Comparison of ENCODE assay signal across 9 mouse cellular contexts in the genomic region with DNA sequence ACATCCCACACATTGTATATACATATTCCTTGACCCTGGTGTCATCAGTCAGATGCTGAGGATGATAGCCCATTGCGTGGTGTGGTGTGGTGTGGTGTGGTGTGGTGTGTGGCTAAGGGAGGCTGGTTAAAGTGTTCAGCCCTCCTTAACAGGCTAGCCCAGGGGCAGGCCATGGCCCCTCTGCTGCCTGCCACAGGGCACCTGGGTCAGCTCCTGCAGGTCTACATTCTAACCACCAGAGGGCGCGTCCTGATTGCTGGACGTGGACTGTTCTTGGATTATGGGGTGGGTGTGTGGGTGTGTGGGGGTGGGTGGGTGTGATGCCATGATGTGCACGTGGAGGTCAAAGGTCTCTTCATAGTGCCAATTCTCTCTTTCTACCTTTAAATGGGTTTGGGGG. TPM values are rescaled to one million over a fixed set of nuclear protein-coding genes. Genes with fewer than 3 reads are reported as not detected.
DNase-seq lines count a peak whose midpoint lies in the region; ATAC-seq and TF ChIP-seq lines count a peak whose summit lies in the region.
"Had no signal": no experiment of that assay in that cellular context is flagged by ENCODE, and none has a peak within 500 bp of the region (broad histone marks: within the 10 kb centered on the region; RNA-seq: fewer than 3 reads in every experiment).

No protein-coding gene starts in this region.

- no peak overlapping the region for H3K27ac ChIP-seq in hindbrain, embryonic 10.5 days
- H3K27ac ChIP-seq in hindbrain, embryonic 12.5 days, result no peak overlapping the region
- no peak overlapping the region for H3K27ac ChIP-seq in ES-Bruce4 (ENCODE audit: insufficient read depth, low read length)
- no peak overlapping the region for H3K27ac ChIP-seq in liver, embryonic 15.5 days (replicated peaks)

- TF ChIP-seq CTCF in ES-Bruce4 (IDR thresholded peaks at IDR 0.05; ENCODE audit: low read depth, low read length), result peak; percentile 88

- H3K27me3 ChIP-seq in hindbrain, embryonic 10.5 days (ENCODE audit: insufficient read depth, poor library complexity, severe bottlenecking), result no peaks in the 10 kb centered on the region
- no peaks in the 10 kb centered on the region for H3K27me3 ChIP-seq in hindbrain, embryonic 12.5 days
- H3K27me3 ChIP-seq in ES-Bruce4 (ENCODE audit: control insufficient read depth, insufficient read depth, low read length, poor library complexity, severe bottlenecking), result no peaks in the 10 kb centered on the region
- no peaks in the 10 kb centered on the region for H3K27me3 ChIP-seq in liver, embryonic 15.5 days

- intact Hi-C loops in heart, postnatal 36 days (cut with DNase I), result loop anchor here (1.0 kb wide), 1 partner anchor 30 kb away; no protein-coding TSS in a partner anchor

- H3K36me3 ChIP-seq in hindbrain, embryonic 10.5 days, result no peaks in the 10 kb centered on the region
- no peaks in the 10 kb centered on the region for H3K36me3 ChIP-seq in hindbrain, embryonic 12.5 days
- no peaks in the 10 kb centered on the region for H3K36me3 ChIP-seq in ES-Bruce4 (ENCODE audit: control insufficient read depth, insufficient read depth, low read length, poor library complexity, severe bottlenecking)
- H3K36me3 ChIP-seq in liver, embryonic 15.5 days (replicated peaks), result no peaks in the 10 kb centered on the region

- H3K4me2 ChIP-seq in hindbrain, embryonic 12.5 days (replicated peaks), result no peak overlapping the region
- H3K4me2 ChIP-seq in liver, embryonic 15.5 days, result no peak overlapping the region

- H3K4me3 ChIP-seq in hindbrain, embryonic 10.5 days, result no peak overlapping the region
- no peak overlapping the region for H3K4me3 ChIP-seq in hindbrain, embryonic 12.5 days
- H3K4me3 ChIP-seq in ES-Bruce4 (ENCODE audit: low read depth, low read length), result no peak overlapping the region
- no peak overlapping the region for H3K4me3 ChIP-seq in liver, embryonic 15.5 days (replicated peaks)
- H3K4me3 ChIP-seq: erythroblast, embryonic 14.5 days had no signal

- TF ChIP-seq POLR2A in ES-Bruce4 (IDR thresholded peaks at IDR 0.05; ENCODE audit: insufficient read depth, low read length), result no peak

- DNase-seq in hindbrain, embryonic 10.5 days (ENCODE audit: low spot score), result peak; percentile 72
- DNase-seq in c-Kit-positive CD71-positive TER-119-negative erythroid progenitor cells, embryonic 14.5 days (ENCODE audit: low read depth), result peak; percentile 22
- DNase-seq in heart, postnatal 36 days, result peak; percentile 42 to 54
- DNase-seq in spleen, postnatal 10 days (ENCODE audit: low spot score in 2 of 2), result peak; percentile 26 to 54
- no peak for DNase-seq in frontal cortex, postnatal 10 days (ENCODE audit: low spot score in 2 of 2)

- H3K9ac ChIP-seq in hindbrain, embryonic 12.5 days, result no peak overlapping the region
- H3K9ac ChIP-seq in ES-Bruce4 (ENCODE audit: low read depth, poor library complexity, severe bottlenecking), result no peak overlapping the region
- no peak overlapping the region for H3K9ac ChIP-seq in liver, embryonic 15.5 days

- 9% methylated on average over 5 of the region's 5 CpGs for WGBS in hindbrain, embryonic 10.5 days
- 3% methylated on average over 5 of the region's 5 CpGs for WGBS in hindbrain, embryonic 12.5 days
- WGBS in liver, embryonic 15.5 days (ENCODE audit: insufficient replicate concordance), result 9% methylated on average over 5 of the region's 5 CpGs

- ATAC-seq in hindbrain, embryonic 12.5 days (ENCODE audit: low FRiP score), result no peak
- 0 out of 2 replicates have a peak, but pooled peaks have one; percentile 23 for ATAC-seq in liver, embryonic 15.5 days (ENCODE audit: insufficient read depth)

- H3K9me3 ChIP-seq in hindbrain, embryonic 10.5 days, result no peaks in the 10 kb centered on the region
- no peaks in the 10 kb centered on the region for H3K9me3 ChIP-seq in hindbrain, embryonic 12.5 days (replicated peaks)
- no peaks in the 10 kb centered on the region for H3K9me3 ChIP-seq in ES-Bruce4 (replicated peaks; ENCODE audit: control insufficient read depth, insufficient read depth, low read length, poor library complexity, severe bottlenecking)
- H3K9me3 ChIP-seq in liver, embryonic 15.5 days (replicated peaks), result no peaks in the 10 kb centered on the region

- 0 out of 2 replicates have a peak, but pooled peaks have one; percentile 11 for TF ChIP-seq EP300 in ES-Bruce4 (IDR thresholded peaks at IDR 0.05; ENCODE audit: insufficient read depth, low read depth, low read length)

- H3K4me1 ChIP-seq in hindbrain, embryonic 10.5 days (replicated peaks), result peaks cover 8% of the 10 kb centered on the region
- peaks cover 5% of the 10 kb centered on the region for H3K4me1 ChIP-seq in hindbrain, embryonic 12.5 days
- no peaks in the 10 kb centered on the region for H3K4me1 ChIP-seq in ES-Bruce4 (ENCODE audit: control insufficient read depth, insufficient read depth, low read length)
- H3K4me1 ChIP-seq in liver, embryonic 15.5 days (replicated peaks), result peaks cover 6% of the 10 kb centered on the region

RNA-seq across cellular contexts. Expression of a gene that starts 18.8 kb away (rescaled TPM):
- not detected in 2 replicates for polyA plus RNA-seq in hindbrain, embryonic 10.5 days (2016; fragmentation: Nextera tagmentation; extraction: Ambion mirVana)
- not detected in 2 replicates for polyA plus RNA-seq in hindbrain, embryonic 12.5 days (2016; fragmentation: Nextera tagmentation; extraction: Ambion mirVana)
- 0.65 and 0.66 TPM in 2 replicates for polyA plus RNA-seq in ES-Bruce4 (2011; ENCODE audit: insufficient read depth, insufficient read length, low read depth, missing spikeins)
- total RNA-seq in heart, postnatal 36 days (2021), result not detected
- 5.4 and 5.8 TPM in 2 replicates for polyA plus RNA-seq in liver, embryonic 15.5 days (2015; fragmentation: Nextera tagmentation; extraction: Ambion mirVana)
- polyA plus RNA-seq: erythroblast, embryonic 14.5 days had no signal

RNA-seq across cellular contexts. Expression of a gene that starts 25.1 kb away (rescaled TPM):
- 0.16 and 0.30 TPM in 2 replicates for polyA plus RNA-seq in hindbrain, embryonic 10.5 days (2016; fragmentation: Nextera tagmentation; extraction: Ambion mirVana)
- polyA plus RNA-seq in hindbrain, embryonic 12.5 days (2016; fragmentation: Nextera tagmentation; extraction: Ambion mirVana), result 0.20 and 0.41 TPM in 2 replicates
- polyA plus RNA-seq in ES-Bruce4 (2011; ENCODE audit: insufficient read depth, insufficient read length, low read depth, missing spikeins), result 1.1 and 2.7 TPM in 2 replicates
- not detected for total RNA-seq in heart, postnatal 36 days (2021)
- polyA plus RNA-seq in liver, embryonic 15.5 days (2015; fragmentation: Nextera tagmentation; extraction: Ambion mirVana), result 0.02 and 0.06 TPM in 2 replicates
- polyA plus RNA-seq: erythroblast, embryonic 14.5 days had no signal

RNA-seq across cellular contexts. Expression of a gene that starts 37.0 kb away (rescaled TPM):
- polyA plus RNA-seq in hindbrain, embryonic 10.5 days (2016; fragmentation: Nextera tagmentation; extraction: Ambion mirVana), result 257 and 263 TPM in 2 replicates
- 223 and 252 TPM in 2 replicates for polyA plus RNA-seq in hindbrain, embryonic 12.5 days (2016; fragmentation: Nextera tagmentation; extraction: Ambion mirVana)
- 172 and 175 TPM in 2 replicates for polyA plus RNA-seq in ES-Bruce4 (2011; ENCODE audit: insufficient read depth, insufficient read length, low read depth, missing spikeins)
- 10 to 100 TPM; 61.0 to 63.7 TPM for total RNA-seq in heart, postnatal 36 days (2021)
- polyA plus RNA-seq in liver, embryonic 15.5 days (2015; fragmentation: Nextera tagmentation; extraction: Ambion mirVana), result 88.3 and 95.6 TPM in 2 replicates

RNA-seq across cellular contexts. Expression of a gene that starts 48.8 kb away (rescaled TPM):
- polyA plus RNA-seq in hindbrain, embryonic 10.5 days (2016; fragmentation: Nextera tagmentation; extraction: Ambion mirVana), result 52.3 and 55.1 TPM in 2 replicates
- 48.9 and 52.7 TPM in 2 replicates for polyA plus RNA-seq in hindbrain, embryonic 12.5 days (2016; fragmentation: Nextera tagmentation; extraction: Ambion mirVana)
- 62.6 and 69.4 TPM in 2 replicates for polyA plus RNA-seq in ES-Bruce4 (2011; ENCODE audit: insufficient read depth, insufficient read length, low read depth, missing spikeins)
- total RNA-seq in heart, postnatal 36 days (2021), result 10 to 100 TPM; 21.0 to 22.2 TPM
- polyA plus RNA-seq in liver, embryonic 15.5 days (2015; fragmentation: Nextera tagmentation; extraction: Ambion mirVana), result 15.5 and 16.6 TPM in 2 replicates

Comparison
In these comparisons a context has a peak if more than half of its experiments do, and no peak if none do; other contexts are left out.
1. DNase-seq: peak in hindbrain, embryonic 10.5 days (single experiment), c-Kit-positive CD71-positive TER-119-negative erythroid progenitor cells, embryonic 14.5 days (single experiment), heart, postnatal 36 days (2 of 2) and spleen, postnatal 10 days (2 of 2); none in frontal cortex, postnatal 10 days (0 of 2).